ENCODE assay signal across 38 mouse cellular contexts in genomic region chr16:10828461-10828805, GRCm38 (mm10). TPM values are rescaled to one million over a fixed set of nuclear protein-coding genes. Genes with fewer than 3 reads are reported as not detected.
DNase-seq lines count a peak whose midpoint lies in the region; ATAC-seq and TF ChIP-seq lines count a peak whose summit lies in the region.
"Had no signal": no experiment of that assay in that cellular context is flagged by ENCODE, and none has a peak within 500 bp of the region (broad histone marks: within the 10 kb centered on the region; RNA-seq: fewer than 3 reads in every experiment).

No protein-coding gene starts in this region.

- DNase-seq in kidney, adult 11 months, result peak; percentile 57
- peak; percentile 33 to 64 for DNase-seq in kidney, postnatal 25 days
- no peak for DNase-seq in Patski (ENCODE audit: low read depth, low spot score)
- peak; percentile 47 for DNase-seq in thymus, postnatal 14 days
- no peak for DNase-seq in right cerebral cortex, postnatal 14 days
- no peak for DNase-seq in heart, adult 2 months
- DNase-seq: adrenal gland, postnatal 14 days; cerebellum, adult 11 months; cerebellum, postnatal 10 days; gastrocnemius, adult 2 months; gastrocnemius, postnatal 36 days; heart, adult 18-20 months; heart, postnatal 4 days; layer of hippocampus, postnatal 36 days; lung, embryonic 14.5 days; lung, postnatal 14 days; retina, postnatal 1 day; right cerebral cortex, postnatal 25 days had no signal

- H3K79me2 ChIP-seq in heart, adult 2 months (replicated peaks; ENCODE audit: control insufficient read depth, insufficient read depth, low read length), result no peaks in the 10 kb centered on the region

- no peaks in the 10 kb centered on the region for H3K4me1 ChIP-seq in kidney, embryonic 14.5 days (ENCODE audit: control insufficient read depth, insufficient read depth, low read length)
- 0 out of 2 replicates have a peak, but pooled peaks cover 6% of the 10 kb centered on the region for H3K4me1 ChIP-seq in kidney, embryonic 15.5 days
- peaks cover 4% of the 10 kb centered on the region; the same call in 1 of the 2 replicates for H3K4me1 ChIP-seq in heart, adult 2 months (ENCODE audit: control insufficient read depth, insufficient read depth, low read length)
- H3K4me1 ChIP-seq: forebrain, embryonic 10.5 days; heart, embryonic 12.5 days; hindbrain, embryonic 13.5 days; liver, embryonic 15.5 days; midbrain, embryonic 10.5 days; midbrain, embryonic 15.5 days; neural tube, embryonic 15.5 days had no signal

- no peak overlapping the region for H3K4me2 ChIP-seq in kidney, embryonic 14.5 days (replicated peaks; ENCODE audit: low read depth, low read length)
- no peak overlapping the region for H3K4me2 ChIP-seq in kidney, embryonic 15.5 days
- H3K4me2 ChIP-seq: embryonic facial prominence, embryonic 13.5 days; heart, embryonic 12.5 days; hindbrain, embryonic 13.5 days; limb, embryonic 12.5 days; liver, embryonic 15.5 days; lung, embryonic 14.5 days; midbrain, embryonic 15.5 days; neural tube, embryonic 15.5 days had no signal

- H3K36me3 ChIP-seq in kidney, embryonic 14.5 days (ENCODE audit: control insufficient read depth, insufficient read depth, low read length), result no peaks in the 10 kb centered on the region
- no peaks in the 10 kb centered on the region for H3K36me3 ChIP-seq in kidney, embryonic 15.5 days
- H3K36me3 ChIP-seq in heart, adult 2 months (ENCODE audit: control insufficient read depth, insufficient read depth, low read length), result no peaks in the 10 kb centered on the region
- H3K36me3 ChIP-seq: embryonic facial prominence, embryonic 13.5 days; forebrain, embryonic 10.5 days; heart, embryonic 12.5 days; hindbrain, embryonic 13.5 days; limb, embryonic 12.5 days; liver, embryonic 15.5 days; midbrain, embryonic 10.5 days; midbrain, embryonic 15.5 days; neural tube, embryonic 15.5 days had no signal

- 0 out of 2 replicates have a peak, but pooled peaks cover 1% of the 10 kb centered on the region for H3K27me3 ChIP-seq in kidney, embryonic 14.5 days (ENCODE audit: control insufficient read depth, insufficient read depth, low read length)
- no peaks in the 10 kb centered on the region for H3K27me3 ChIP-seq in kidney, embryonic 15.5 days
- H3K27me3 ChIP-seq in Patski, result no peaks in the 10 kb centered on the region
- H3K27me3 ChIP-seq in heart, adult 2 months (ENCODE audit: control insufficient read depth, insufficient read depth, low read length), result no peaks in the 10 kb centered on the region; the same call in 1 of the 2 replicates
- H3K27me3 ChIP-seq: heart, embryonic 12.5 days; hindbrain, embryonic 13.5 days; limb, embryonic 12.5 days; midbrain, embryonic 15.5 days; neural tube, embryonic 15.5 days had no signal

- TF ChIP-seq CTCF in Patski (IDR thresholded peaks at IDR 0.05), result no peak
- no peak for TF ChIP-seq CTCF in heart, adult 2 months (IDR thresholded peaks at IDR 0.05)

- no peaks in the 10 kb centered on the region for H3K9me3 ChIP-seq in kidney, embryonic 14.5 days (ENCODE audit: control insufficient read depth, low read length)
- H3K9me3 ChIP-seq in kidney, embryonic 15.5 days (replicated peaks), result no peaks in the 10 kb centered on the region
- H3K9me3 ChIP-seq: embryonic facial prominence, embryonic 13.5 days; forebrain, embryonic 10.5 days; hindbrain, embryonic 13.5 days; liver, embryonic 15.5 days; midbrain, embryonic 10.5 days; midbrain, embryonic 15.5 days; neural tube, embryonic 15.5 days had no signal

- no peak overlapping the region for H3K9ac ChIP-seq in kidney, embryonic 14.5 days (ENCODE audit: low read depth, low read length)
- no peak overlapping the region for H3K9ac ChIP-seq in kidney, embryonic 15.5 days
- no peak overlapping the region for H3K9ac ChIP-seq in heart, adult 2 months (ENCODE audit: low read depth, low read length)
- H3K9ac ChIP-seq: embryonic facial prominence, embryonic 13.5 days; heart, embryonic 12.5 days; hindbrain, embryonic 13.5 days; limb, embryonic 12.5 days; liver, embryonic 15.5 days; lung, embryonic 14.5 days; midbrain, embryonic 15.5 days; neural tube, embryonic 15.5 days had no signal

- intact Hi-C loops in heart, adult 2 months (cut with DNase I), result no loop called here

- in situ Hi-C loops in Patski (cut with MboI; ENCODE audit: low pct_unique_long_range_greater_than_20kb), result no loop called here

- no peak for TF ChIP-seq POLR2A in heart, adult 2 months (IDR thresholded peaks at IDR 0.05; ENCODE audit: insufficient read depth, low read depth, low read length)

- CTCF ChIA-PET in Patski (lab: Charles Lee), result no interaction called here

- POLR2A ChIA-PET in Patski (lab: Charles Lee), result no interaction called here

- no peak overlapping the region for H3K4me3 ChIP-seq in kidney, embryonic 14.5 days (ENCODE audit: low read length)
- H3K4me3 ChIP-seq in kidney, embryonic 15.5 days (replicated peaks), result no peak overlapping the region
- H3K4me3 ChIP-seq in heart, adult 2 months, result no peak overlapping the region
- H3K4me3 ChIP-seq: embryonic facial prominence, embryonic 13.5 days; forebrain, embryonic 10.5 days; gastrocnemius, adult 2 months; heart, embryonic 12.5 days; hindbrain, embryonic 13.5 days; limb, embryonic 12.5 days; liver, embryonic 15.5 days; midbrain, embryonic 10.5 days; midbrain, embryonic 15.5 days; neural tube, embryonic 15.5 days had no signal

- WGBS in kidney, embryonic 14.5 days, result 59% methylated on average over 4 of the region's 4 CpGs
- WGBS in kidney, embryonic 15.5 days, result 61% methylated on average over 4 of the region's 4 CpGs
- WGBS in heart, adult 2 months, result 73% methylated on average over 4 of the region's 4 CpGs

- no peak for TF ChIP-seq EP300 in heart, adult 2 months (IDR thresholded peaks at IDR 0.05; ENCODE audit: insufficient read depth, low read depth, low read length)

- H3K27ac ChIP-seq in kidney, embryonic 14.5 days (ENCODE audit: low read depth, low read length), result no peak overlapping the region
- H3K27ac ChIP-seq in kidney, embryonic 15.5 days, result no peak overlapping the region
- no peak overlapping the region for H3K27ac ChIP-seq in heart, adult 2 months
- H3K27ac ChIP-seq: embryonic facial prominence, embryonic 13.5 days; forebrain, embryonic 10.5 days; gastrocnemius, adult 2 months; hindbrain, embryonic 13.5 days; limb, embryonic 12.5 days; liver, embryonic 15.5 days; midbrain, embryonic 10.5 days; midbrain, embryonic 15.5 days; neural tube, embryonic 15.5 days had no signal

- ATAC-seq in kidney, embryonic 14.5 days (ENCODE audit: low FRiP score, low TSS enrichment), result no peak
- ATAC-seq in kidney, embryonic 15.5 days (replicated peaks; ENCODE audit: low FRiP score), result no peak
- peak; percentile 8 for ATAC-seq in Patski
- ATAC-seq: forebrain, embryonic 16.5 days; midbrain, embryonic 15.5 days had no signal

RNA-seq across cellular contexts. Expression of gene Rmi2, which starts 6.4 kb away (rescaled TPM):
- polyA plus RNA-seq in kidney, embryonic 14.5 days (2014; fragmentation: Nextera tagmentation; extraction: Ambion mirVana), result 6.0 and 6.2 TPM in 2 replicates
- 4.1 and 4.2 TPM in 2 replicates for polyA plus RNA-seq in kidney, embryonic 15.5 days (2015; fragmentation: Nextera tagmentation; extraction: Ambion mirVana)
- 1.6 TPM for polyA plus RNA-seq in Patski (2021)
- total RNA-seq in heart, adult 2 months (2021), result under 1 TPM; 0.26 to 0.30 TPM
- polyA plus RNA-seq in heart, adult 2 months (2012; rRNA removed), result 0.45 and 0.47 TPM in 2 replicates
- polyA plus RNA-seq: liver, adult 2 months had no signal

RNA-seq across cellular contexts. Expression of gene Gm11172, which starts 15.7 kb away (rescaled TPM):
- polyA plus RNA-seq in kidney, embryonic 14.5 days (2014; fragmentation: Nextera tagmentation; extraction: Ambion mirVana), result not detected in 2 replicates
- not detected in 2 replicates for polyA plus RNA-seq in kidney, embryonic 15.5 days (2015; fragmentation: Nextera tagmentation; extraction: Ambion mirVana)
- not detected for polyA plus RNA-seq in Patski (2021)
- not detected for total RNA-seq in heart, adult 2 months (2021)
- polyA plus RNA-seq in heart, adult 2 months (2012; rRNA removed), result not detected in 2 replicates
- total RNA-seq: adrenal gland, postnatal 14 days; common myeloid progenitor, adult 5-6 weeks; gastrocnemius, adult 2 months; gastrocnemius, postnatal 36 days; heart, adult 18-20 months; heart, postnatal 4 days; layer of hippocampus, postnatal 36 days; left cerebral cortex, postnatal 10 days; liver, adult 2 months; megakaryocyte progenitor cell, adult 5-6 weeks; MEL had no signal
- polyA plus RNA-seq: embryonic facial prominence, embryonic 13.5 days; forebrain, embryonic 10.5 days; forebrain, embryonic 16.5 days; heart, embryonic 12.5 days; heart, postnatal 0 days; hindbrain, embryonic 13.5 days; large intestine, adult 2 months; limb, embryonic 12.5 days; liver, adult 2 months; liver, embryonic 15.5 days; lung, embryonic 14.5 days; midbrain, embryonic 10.5 days; midbrain, embryonic 15.5 days; neural tube, embryonic 15.5 days; stomach, embryonic 16.5 days had no signal

RNA-seq across cellular contexts. Expression of gene Prm1, which starts 22.8 kb away (rescaled TPM):
- polyA plus RNA-seq in kidney, embryonic 14.5 days (2014; fragmentation: Nextera tagmentation; extraction: Ambion mirVana), result not detected in 2 replicates
- polyA plus RNA-seq in kidney, embryonic 15.5 days (2015; fragmentation: Nextera tagmentation; extraction: Ambion mirVana), result 0.51 TPM in 1 of 2 replicates, not detected in the other
- 0.14 TPM for polyA plus RNA-seq in Patski (2021)
- total RNA-seq in heart, adult 2 months (2021), result not detected
- polyA plus RNA-seq in heart, adult 2 months (2012; rRNA removed), result 4.7 and 5.2 TPM in 2 replicates
- total RNA-seq: adrenal gland, postnatal 14 days; common myeloid progenitor, adult 5-6 weeks; gastrocnemius, adult 2 months; gastrocnemius, postnatal 36 days; heart, adult 18-20 months; heart, postnatal 4 days; layer of hippocampus, postnatal 36 days; left cerebral cortex, postnatal 10 days; liver, adult 2 months; megakaryocyte progenitor cell, adult 5-6 weeks; MEL had no signal
- polyA plus RNA-seq: embryonic facial prominence, embryonic 13.5 days; forebrain, embryonic 10.5 days; forebrain, embryonic 16.5 days; heart, embryonic 12.5 days; heart, postnatal 0 days; hindbrain, embryonic 13.5 days; liver, adult 2 months; liver, embryonic 15.5 days; lung, embryonic 14.5 days; midbrain, embryonic 10.5 days; stomach, embryonic 16.5 days had no signal

RNA-seq across cellular contexts. Expression of gene Prm2, which starts 32.5 kb away (rescaled TPM):
- polyA plus RNA-seq in kidney, embryonic 14.5 days (2014; fragmentation: Nextera tagmentation; extraction: Ambion mirVana), result not detected in 2 replicates
- not detected in 2 replicates for polyA plus RNA-seq in kidney, embryonic 15.5 days (2015; fragmentation: Nextera tagmentation; extraction: Ambion mirVana)
- not detected for polyA plus RNA-seq in Patski (2021)
- total RNA-seq in heart, adult 2 months (2021), result not detected
- 4.9 and 5.7 TPM in 2 replicates for polyA plus RNA-seq in heart, adult 2 months (2012; rRNA removed)
- total RNA-seq: adrenal gland, postnatal 14 days; common myeloid progenitor, adult 5-6 weeks; gastrocnemius, adult 2 months; gastrocnemius, postnatal 36 days; heart, adult 18-20 months; heart, postnatal 4 days; layer of hippocampus, postnatal 36 days; left cerebral cortex, postnatal 10 days; liver, adult 2 months; megakaryocyte progenitor cell, adult 5-6 weeks; MEL had no signal
- polyA plus RNA-seq: embryonic facial prominence, embryonic 13.5 days; forebrain, embryonic 10.5 days; forebrain, embryonic 16.5 days; heart, embryonic 12.5 days; heart, postnatal 0 days; hindbrain, embryonic 13.5 days; limb, embryonic 12.5 days; liver, adult 2 months; liver, embryonic 15.5 days; lung, embryonic 14.5 days; midbrain, embryonic 10.5 days; midbrain, embryonic 15.5 days; neural tube, embryonic 15.5 days; stomach, embryonic 16.5 days had no signal

RNA-seq across cellular contexts. Expression of gene Prm3, which starts 37.7 kb away (rescaled TPM):
- polyA plus RNA-seq in kidney, embryonic 14.5 days (2014; fragmentation: Nextera tagmentation; extraction: Ambion mirVana), result not detected in 2 replicates
- not detected in 2 replicates for polyA plus RNA-seq in kidney, embryonic 15.5 days (2015; fragmentation: Nextera tagmentation; extraction: Ambion mirVana)
- not detected for polyA plus RNA-seq in Patski (2021)
- total RNA-seq in heart, adult 2 months (2021), result not detected
- polyA plus RNA-seq in heart, adult 2 months (2012; rRNA removed), result 0.41 TPM in 1 of 2 replicates, not detected in the other
- total RNA-seq: adrenal gland, postnatal 14 days; common myeloid progenitor, adult 5-6 weeks; gastrocnemius, adult 2 months; gastrocnemius, postnatal 36 days; heart, adult 18-20 months; heart, postnatal 4 days; layer of hippocampus, postnatal 36 days; left cerebral cortex, postnatal 10 days; liver, adult 2 months; megakaryocyte progenitor cell, adult 5-6 weeks; MEL had no signal
- polyA plus RNA-seq: embryonic facial prominence, embryonic 13.5 days; forebrain, embryonic 10.5 days; forebrain, embryonic 16.5 days; heart, embryonic 12.5 days; heart, postnatal 0 days; hindbrain, embryonic 13.5 days; large intestine, adult 2 months; limb, embryonic 12.5 days; liver, adult 2 months; liver, embryonic 15.5 days; lung, embryonic 14.5 days; midbrain, embryonic 10.5 days; midbrain, embryonic 15.5 days; neural tube, embryonic 15.5 days; stomach, embryonic 16.5 days had no signal

Comparison
In these comparisons a context has a peak if more than half of its experiments do, and no peak if none do; other contexts are left out.
1. DNase-seq: peak in kidney, adult 11 months (single experiment), kidney, postnatal 25 days (2 of 2) and thymus, postnatal 14 days (single experiment); none in Patski (single experiment), right cerebral cortex, postnatal 14 days (single experiment) and heart, adult 2 months (0 of 2).